Mouse (Mus musculus) v-Abl transformed pro-B cells (cell line): ENCODE results near the gene Tbc1d23.

Experiments used
- in situ Hi-C, 2 experiments: fragments of 400-800 bp; cut with MboI; formaldehyde crosslinking; loops; one replicate each; pipeline ENCODE4 v1.15.1; 2025; ENCODE audit not compliant: unreplicated experiment in 2 of 2

Tbc1d23 gene

GRCm38 (mm10) chr16:57167514-57167912, 63.8 kb downstream of the Tbc1d23 start:
- in situ Hi-C loops: loop anchor here (5.0 to 10.0 kb wide), 3 partner anchors 45 to 393 kb away; partner anchors contain the start of gene Tomm70a (in 1 of the 2)

- in situ Hi-C loops: loop anchor here (5.0 to 10.0 kb wide), 3 partner anchors 45 to 392 kb away; partner anchors contain the start of gene Tomm70a (in 1 of the 2)
Observed at GRCm38 (mm10) chr16:57166611-57167513, 64.4 kb downstream of the Tbc1d23 start, which contains the start of gene Nit2. TSS of gene Nit2 (minus strand) at chr16:57167341.

GRCm38 (mm10) chr16:57166086-57166485, 65.2 kb downstream of the Tbc1d23 start:
- in situ Hi-C loops: loop anchor here (5.0 to 10.0 kb wide), 3 partner anchors 44 to 391 kb away; partner anchors contain the start of gene Tomm70a (in 1 of the 2)

DNA sequence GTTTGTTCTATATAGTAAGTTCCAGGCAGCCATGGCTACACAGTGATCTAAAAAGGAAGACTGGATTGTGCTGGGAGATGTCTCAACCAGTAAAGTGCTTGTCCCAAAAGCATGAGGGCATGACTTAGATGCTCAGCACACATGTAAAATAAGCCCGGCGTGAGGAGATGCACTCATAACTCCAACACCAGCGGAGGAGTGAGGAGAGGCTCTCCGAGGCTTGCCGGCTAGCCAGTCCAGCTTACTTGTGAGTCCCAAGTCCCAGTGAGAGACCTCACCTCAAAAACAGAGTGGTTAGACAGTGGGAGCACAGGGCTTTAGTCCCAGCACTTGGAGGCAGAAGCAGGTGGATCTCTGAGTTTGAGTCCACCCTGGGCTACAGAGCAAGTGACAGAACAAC, 66.1 kb downstream of the Tbc1d23 start:
- in situ Hi-C loops: loop anchor here (5.0 to 10.0 kb wide), 3 partner anchors 43 to 390 kb away; partner anchors contain the start of gene Tomm70a (in 1 of the 2)

- in situ Hi-C loops: loop anchor here in 1 of 2 experiments (10.0 kb wide), 1 partner anchor 389 kb away; no protein-coding TSS in a partner anchor
Observed at GRCm38 (mm10) chr16:57163694-57164093, 67.6 kb downstream of the Tbc1d23 start.

DNA sequence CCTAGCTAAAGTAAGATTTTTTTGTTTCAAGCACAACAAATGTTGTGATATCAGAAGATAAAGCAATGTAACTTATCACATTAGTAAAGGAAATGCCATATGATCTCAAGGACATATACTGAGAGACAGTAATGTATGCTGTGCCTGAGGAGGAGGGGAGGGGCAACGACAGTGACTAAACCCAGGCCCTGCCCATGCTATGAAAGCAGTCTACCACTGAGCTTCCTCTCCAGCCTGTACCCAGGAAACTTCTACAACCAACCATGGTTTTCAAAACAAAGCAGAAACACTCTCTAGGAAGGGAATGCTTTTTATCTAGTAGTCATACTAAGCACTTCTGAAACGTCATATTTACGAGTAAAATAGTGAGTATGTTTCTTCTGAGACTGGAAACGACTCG, 68.5 kb downstream of the Tbc1d23 start:
- in situ Hi-C loops: loop anchor here in 1 of 2 experiments (10.0 kb wide), 1 partner anchor 388 kb away; no protein-coding TSS in a partner anchor

DNA sequence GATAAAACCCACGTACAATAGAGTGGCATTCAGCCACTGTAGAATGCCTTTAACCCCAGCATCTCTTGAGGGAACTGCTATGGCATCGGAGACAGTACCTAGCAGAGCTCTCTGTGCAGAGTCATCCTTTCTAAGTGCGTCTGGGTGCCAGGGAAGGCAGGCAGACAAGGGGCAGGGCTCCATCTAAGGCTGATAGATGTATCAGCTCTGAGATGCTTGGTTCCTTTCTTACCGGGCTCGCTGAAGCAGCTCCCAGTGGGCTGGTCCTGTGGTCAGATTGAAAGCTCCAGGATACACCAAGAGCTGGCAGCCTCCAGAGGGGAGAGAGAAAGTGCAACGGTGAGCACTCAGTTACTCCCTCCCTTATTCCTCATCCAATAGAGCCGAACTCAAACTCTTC, 71.5 kb downstream of the Tbc1d23 start:
- in situ Hi-C loops: loop anchor here in 1 of 2 experiments (10.0 kb wide), 1 partner anchor 385 kb away; no protein-coding TSS in a partner anchor

- in situ Hi-C loops: no loop called here
Observed at GRCm38 (mm10) chr16:57157728-57158127, 73.6 kb downstream of the Tbc1d23 start.

DNA sequence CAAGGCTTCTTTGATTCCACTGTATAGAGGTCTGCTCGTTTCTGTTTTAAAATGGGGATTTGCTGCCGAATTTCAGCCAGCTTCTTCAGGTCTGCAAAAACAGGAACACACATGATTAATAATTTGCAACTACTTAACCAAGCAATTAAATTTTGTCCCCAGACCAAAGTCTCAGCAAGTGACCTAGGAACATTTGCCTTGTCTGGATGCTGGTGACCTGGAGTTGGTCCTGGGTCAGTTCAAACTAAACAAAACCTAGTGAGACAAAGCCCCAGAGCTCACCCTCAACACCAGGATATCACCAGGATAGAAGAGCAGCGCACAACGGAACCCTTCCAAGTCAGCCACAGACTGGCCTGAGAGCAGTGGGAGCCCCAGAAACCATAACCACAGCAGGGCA, 74.2 kb downstream of the Tbc1d23 start:
- in situ Hi-C loops: no loop called here

DNA sequence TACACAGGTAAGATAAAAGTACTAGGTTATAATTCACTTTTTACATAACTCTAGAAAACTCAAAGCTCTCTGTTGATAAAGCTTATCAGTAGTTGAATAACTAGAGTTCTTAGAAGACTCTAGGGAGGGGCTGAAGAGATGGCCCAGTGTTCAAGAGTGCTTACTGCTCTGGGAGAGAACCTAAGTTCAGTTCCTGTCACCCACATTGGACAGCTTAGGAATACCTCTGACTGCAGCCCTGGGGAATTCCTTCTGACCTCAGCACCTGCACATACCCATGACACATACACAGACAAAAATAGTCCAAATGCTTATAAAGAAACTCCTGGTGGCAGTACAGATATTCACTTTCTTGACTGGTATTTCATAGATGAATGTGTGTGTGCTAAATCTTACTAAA, 75.4 kb downstream of the Tbc1d23 start:
- in situ Hi-C loops: no loop called here

GRCm38 (mm10) chr16:57151437-57151836, 79.9 kb downstream of the Tbc1d23 start:
- in situ Hi-C loops: no loop called here

GRCm38 (mm10) chr16:57144741-57145140, 86.6 kb downstream of the Tbc1d23 start:
- in situ Hi-C loops: no loop called here

- in situ Hi-C loops: no loop called here
Observed at GRCm38 (mm10) chr16:57133611-57134010, 97.7 kb downstream of the Tbc1d23 start.

DNA sequence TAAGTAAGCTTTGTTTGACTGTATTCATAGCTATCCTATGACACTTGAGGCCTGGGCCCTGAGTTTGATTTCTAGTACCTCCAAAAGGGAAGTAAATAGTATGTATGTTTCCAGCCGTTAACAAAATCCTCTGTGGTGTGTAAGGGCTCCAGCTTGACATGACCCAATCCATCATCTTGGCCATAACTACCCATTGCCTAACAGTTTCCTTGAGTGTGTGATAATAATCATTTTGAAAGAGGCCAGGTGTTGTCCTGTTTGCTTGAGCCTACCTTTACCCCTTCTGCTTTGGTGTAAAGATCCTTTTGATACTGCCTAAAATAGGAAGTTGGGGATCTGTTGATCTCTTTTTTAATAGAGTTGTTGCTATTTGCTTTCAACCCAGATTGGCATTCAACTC, 99.0 kb downstream of the Tbc1d23 start:
- in situ Hi-C loops: no loop called here

- in situ Hi-C loops: no loop called here
Observed at GRCm38 (mm10) chr16:57131544-57131943, 99.8 kb downstream of the Tbc1d23 start.

DNA sequence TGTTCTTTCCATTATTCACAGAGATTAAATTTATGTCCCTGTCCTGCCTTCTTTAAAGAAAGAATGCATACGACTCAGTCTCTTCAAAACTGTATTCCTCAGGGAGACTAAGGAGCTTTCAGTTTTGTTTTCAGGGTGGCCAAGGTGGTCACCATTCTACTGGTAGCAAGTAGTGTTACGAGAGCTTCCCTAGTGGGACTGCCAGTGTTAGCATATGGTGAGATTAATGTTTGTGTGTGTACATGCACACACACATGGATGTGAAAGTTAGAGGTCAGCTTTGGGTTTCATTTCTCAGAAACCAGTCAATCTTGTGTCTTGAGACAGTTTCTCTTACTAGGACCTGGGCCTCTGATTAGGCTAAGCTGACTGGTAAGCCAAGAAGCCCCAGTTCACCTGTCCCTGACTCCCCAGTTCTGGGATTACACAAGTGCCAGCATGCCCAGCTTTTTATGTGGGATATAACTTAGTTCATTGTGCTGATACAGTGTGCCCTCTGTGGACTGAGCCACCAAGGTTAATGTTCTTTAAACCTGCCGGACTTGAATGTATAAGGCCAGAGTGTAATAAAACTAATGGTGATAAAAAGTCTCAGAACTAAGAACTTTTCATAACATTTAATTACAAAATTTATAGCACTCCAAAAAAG, 100.4 kb downstream of the Tbc1d23 start:
- in situ Hi-C loops: no loop called here

GRCm38 (mm10) chr16:57127825-57128224, 103.5 kb downstream of the Tbc1d23 start:
- in situ Hi-C loops: no loop called here

- in situ Hi-C loops: no loop called here
Observed at GRCm38 (mm10) chr16:57126268-57126667, 105.0 kb downstream of the Tbc1d23 start.

- in situ Hi-C loops: loop anchor here (5.0 to 25.0 kb wide), 4 partner anchors 44 to 1611 kb away; partner anchors contain the start of gene Nit2 (in 1 of the 2)
Observed at GRCm38 (mm10) chr16:57122682-57123445, 108.4 kb downstream of the Tbc1d23 start.

GRCm38 (mm10) chr16:57121816-57122415, 109.4 kb downstream of the Tbc1d23 start:
- in situ Hi-C loops: loop anchor here (5.0 to 25.0 kb wide), 4 partner anchors 45 to 1610 kb away; partner anchors contain the start of gene Nit2 (in 1 of the 2)
